Mouse (Mus musculus): ENCODE results near the gene Prcp. TPM values are rescaled to one million over a fixed set of nuclear protein-coding genes. Genes with fewer than 3 reads are reported as not detected.

Gene Prcp
- total RNA-seq (2021) = 10 to 100 TPM; 58.1 to 62.3 TPM

DNA sequence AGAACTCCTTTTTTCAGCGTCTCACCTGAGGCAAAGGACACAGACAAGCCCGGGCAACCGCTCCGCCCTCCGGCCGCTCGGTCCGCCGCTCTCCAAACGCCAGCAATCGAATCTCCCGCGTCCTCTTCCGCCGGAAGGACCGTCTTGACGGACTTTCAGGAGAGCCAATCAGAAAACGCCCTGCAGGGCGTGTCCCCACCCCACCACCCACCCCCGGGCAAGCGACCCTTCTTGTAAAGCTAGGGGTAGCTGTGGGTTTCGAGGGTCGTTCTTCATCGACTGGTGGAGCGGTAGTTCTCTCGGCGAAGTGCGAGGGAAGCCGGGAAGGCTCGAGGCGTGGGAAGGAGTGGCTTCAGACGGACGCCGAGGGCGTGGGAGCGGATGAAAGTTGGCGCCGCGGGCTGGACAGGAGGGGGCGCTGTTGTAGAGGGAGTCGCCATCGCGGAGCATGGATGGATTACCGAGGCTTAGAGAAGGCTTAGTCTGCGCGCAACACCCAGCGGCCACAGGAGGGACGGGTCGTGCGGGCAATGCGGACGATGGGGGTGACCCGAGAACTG lies at the start of gene Prcp, which contains the start of gene Ddias:
Prcp (plus strand) TSS at position 355 of the 560 bp plus-strand sequence.
Ddias (minus strand) TSS at position 132 of the 560 bp plus-strand sequence.
- intact Hi-C loops (cut with DNase I) = loop anchor here (1.0 to 5.0 kb wide), 4 partner anchors 19 to 132 kb away; partner anchors contain the start of gene Rab30
- DNase-seq = peak; percentile 96 to 98

DNA sequence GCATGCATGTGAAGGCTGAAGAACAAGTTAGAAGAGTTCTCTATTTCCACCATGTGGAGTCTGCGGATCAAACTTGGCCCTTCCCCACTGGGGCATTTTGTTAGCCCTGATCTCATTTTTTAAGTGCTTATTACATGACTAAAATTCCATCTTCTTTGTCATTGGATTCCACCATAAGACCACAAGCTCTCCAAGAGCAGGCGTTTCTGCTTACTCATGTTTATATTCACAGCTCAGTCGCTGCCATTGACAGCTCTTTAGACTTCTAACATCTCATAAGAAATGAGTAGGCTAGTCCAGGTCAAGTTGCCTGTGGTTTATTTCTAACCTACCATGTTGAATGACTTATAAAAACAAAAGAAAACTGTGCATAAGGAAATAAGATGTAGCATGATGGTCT lies 48.0 kb upstream of the Prcp start:
- intact Hi-C loops (cut with DNase I) = no loop called here
- no peak for DNase-seq

DNA sequence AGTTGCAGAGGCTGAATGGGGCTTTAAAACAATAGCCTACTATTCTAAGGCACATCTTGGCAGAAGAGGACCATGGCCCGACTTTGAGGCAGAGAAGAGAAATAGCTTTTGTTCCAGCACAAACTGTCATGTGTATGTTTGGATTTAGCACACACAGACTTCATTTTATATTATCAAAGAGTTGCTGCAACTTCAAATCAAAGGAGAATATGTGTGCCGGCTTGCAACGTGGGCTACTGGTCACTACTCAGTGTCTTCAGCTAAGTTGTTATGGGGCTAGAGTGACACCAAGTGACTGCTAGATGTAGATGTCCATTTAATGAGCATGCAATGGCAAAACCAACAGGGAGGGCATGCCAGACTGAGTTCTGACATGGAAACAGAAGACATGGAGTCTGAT lies 46.3 kb upstream of the Prcp start:
- intact Hi-C loops (cut with DNase I) = loop anchor here (2.0 kb wide), 1 partner anchor 191 kb away; the partner anchor contains the start of gene Ankrd42
- DNase-seq = peak; percentile 25 to 43

DNA sequence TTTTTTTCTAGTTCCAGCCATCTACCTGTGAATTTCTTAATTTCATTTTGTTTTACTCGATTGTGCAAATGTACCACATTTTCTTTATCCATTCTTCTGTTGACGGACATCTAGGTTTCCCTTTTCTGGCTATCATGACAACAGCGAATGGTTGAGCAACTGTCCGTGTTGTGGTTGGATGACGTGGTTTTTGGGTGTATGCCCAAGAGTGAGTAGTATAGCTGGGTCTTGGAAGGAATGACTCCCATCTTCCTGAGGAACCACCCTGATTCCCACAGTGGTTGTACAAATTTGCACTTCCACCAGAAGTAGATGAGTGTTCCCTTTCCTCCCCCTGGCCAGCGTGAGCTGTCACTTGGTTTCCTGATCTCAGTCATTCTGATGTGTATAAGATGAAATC lies 41.9 kb upstream of the Prcp start:
- DNase-seq = no peak
- intact Hi-C loops (cut with DNase I) = no loop called here

DNA sequence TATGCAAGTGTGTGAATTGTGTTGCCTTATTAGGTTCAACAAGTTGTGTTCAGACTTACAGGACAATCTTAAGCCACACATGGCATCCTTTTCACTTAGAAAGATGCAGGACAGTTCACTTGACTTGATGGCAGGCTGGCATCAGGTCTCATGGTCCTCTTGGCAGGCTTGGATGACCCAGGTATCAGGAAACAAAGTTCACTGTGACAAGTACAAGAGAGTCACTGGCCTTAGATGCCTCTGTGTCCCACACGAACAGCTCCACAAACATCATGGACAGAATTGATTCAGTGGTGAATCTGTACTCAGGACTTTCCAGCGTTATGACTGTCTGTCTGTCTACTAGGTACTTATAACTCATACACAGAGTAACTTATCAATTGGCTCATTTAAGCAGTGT lies 39.9 kb upstream of the Prcp start:
- intact Hi-C loops (cut with DNase I) = no loop called here

DNA sequence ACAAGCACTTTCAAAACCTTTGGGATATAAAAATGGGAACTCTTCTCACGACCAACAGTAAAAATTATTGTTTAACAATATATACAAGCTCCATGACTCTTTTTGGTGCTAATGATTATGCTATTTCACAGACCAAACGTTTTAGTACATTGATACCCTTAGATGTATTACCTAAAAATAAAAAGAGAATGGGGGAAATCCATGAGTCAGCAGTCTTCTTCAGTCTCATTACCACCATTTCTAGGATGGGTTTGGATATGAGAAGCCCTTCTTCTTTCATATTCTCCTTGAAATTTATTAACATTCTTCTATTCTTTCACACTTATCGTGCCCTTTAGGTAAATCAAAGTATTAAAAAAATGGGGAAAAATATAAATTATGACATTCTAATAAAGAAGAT lies 37.8 kb upstream of the Prcp start:
- intact Hi-C loops (cut with DNase I) = no loop called here
- no peak for DNase-seq

More for the DNA sequence above, 39.9 kb upstream of the Prcp start:
- DNase-seq = no peak

DNA sequence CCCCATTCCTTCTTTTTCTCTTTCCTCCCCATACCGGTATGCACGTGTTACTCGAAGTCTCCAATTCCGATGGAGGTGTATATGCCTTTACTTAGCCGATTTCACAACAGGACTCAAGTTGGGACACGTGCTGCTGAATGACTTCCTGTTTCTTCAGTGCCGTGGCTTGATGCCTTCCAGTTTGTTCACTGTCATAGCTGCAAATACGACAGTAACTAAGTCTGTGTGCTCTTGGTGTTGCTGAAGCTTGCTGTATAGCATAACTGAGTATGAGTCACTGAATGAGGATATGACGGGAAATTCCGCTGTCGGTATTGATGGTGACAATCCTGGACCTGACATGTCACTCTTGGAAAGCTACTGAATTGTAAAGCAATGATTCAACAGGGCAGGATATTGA lies 37.0 kb upstream of the Prcp start:
- no peak for DNase-seq
- intact Hi-C loops (cut with DNase I) = no loop called here

DNA sequence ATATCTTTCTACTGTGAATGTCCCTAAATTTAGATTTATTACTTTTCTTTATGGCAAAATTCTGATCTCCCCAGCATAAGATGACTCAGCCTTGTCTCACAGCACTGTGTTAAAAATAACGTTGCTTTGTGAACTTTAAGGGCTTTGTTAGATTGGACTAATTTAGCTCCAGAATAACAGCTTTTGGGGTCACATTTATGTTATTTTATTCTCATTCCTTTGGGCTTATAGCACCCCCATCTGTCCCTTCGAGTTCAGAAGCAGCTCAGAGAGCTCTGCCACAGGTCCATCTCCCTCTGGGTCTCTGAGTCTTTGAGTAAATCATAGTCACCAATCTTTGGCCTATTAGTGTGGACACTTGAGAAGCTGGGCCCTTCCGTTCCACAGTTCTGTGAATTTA lies 36.4 kb upstream of the Prcp start:
- intact Hi-C loops (cut with DNase I) = no loop called here
- no peak for DNase-seq

DNA sequence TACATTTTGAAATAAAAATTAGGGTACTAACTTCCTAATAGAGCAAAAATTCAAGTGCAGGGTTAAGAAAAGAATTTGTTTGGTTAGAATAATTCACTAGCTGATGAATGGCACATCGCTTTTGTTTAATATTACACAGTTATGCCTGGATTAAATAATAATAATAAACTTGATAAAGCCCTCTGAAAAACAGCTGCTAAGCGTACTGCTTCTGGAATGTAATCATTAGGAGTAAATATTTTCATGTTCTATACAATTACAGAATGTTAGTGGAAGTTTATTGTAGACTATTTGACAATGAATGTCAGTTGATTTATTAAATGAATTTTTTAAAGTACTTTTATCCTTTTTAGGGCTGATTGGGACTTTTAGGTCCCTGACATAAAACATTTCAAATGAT lies 32.0 kb upstream of the Prcp start:
- intact Hi-C loops (cut with DNase I) = no loop called here
- no peak for DNase-seq

DNA sequence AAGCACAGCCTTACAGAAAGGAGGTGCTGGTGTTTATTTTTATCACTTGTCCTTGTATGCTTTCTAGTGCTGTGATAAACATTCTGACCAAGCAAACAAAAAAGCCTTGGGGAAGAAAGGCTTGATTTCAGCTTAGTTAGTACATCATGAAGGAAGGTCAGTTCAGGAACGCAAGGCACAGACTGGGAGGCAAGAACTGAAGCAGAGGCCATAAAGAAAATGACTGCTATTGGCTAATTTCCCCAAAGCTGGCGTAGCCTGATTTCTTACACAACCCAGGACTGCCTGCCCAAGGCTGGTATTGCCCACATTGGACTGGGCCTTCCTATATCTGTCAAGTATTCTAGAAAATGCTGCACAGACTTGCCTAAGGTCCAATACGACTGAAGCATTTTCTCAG lies 26.0 kb upstream of the Prcp start:
- intact Hi-C loops (cut with DNase I) = no loop called here
- no peak for DNase-seq

DNA sequence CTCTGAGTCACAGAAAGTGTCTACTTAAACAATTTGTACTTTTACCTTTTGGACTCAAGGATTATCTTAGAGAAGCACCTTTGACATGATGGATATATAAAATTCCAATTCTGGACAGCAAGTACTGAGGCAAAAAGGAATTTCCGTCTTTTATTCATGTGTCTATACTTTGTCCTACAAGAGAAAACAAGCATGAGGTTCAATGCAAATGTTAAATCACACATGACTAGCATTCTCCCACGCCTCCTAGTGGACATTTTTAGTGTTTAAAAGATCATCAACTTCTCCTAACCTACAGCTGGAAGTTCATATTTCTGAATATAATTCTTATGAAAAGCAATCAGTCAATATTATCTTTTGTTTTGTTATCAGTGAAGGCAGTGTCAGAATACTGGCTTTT lies 7.7 kb upstream of the Prcp start:
- intact Hi-C loops (cut with DNase I) = loop anchor here (2.0 kb wide), 2 partner anchors 242 to 764 kb away; no protein-coding TSS in a partner anchor
- DNase-seq = peak in 1 of 2 experiments; percentile 50

DNA sequence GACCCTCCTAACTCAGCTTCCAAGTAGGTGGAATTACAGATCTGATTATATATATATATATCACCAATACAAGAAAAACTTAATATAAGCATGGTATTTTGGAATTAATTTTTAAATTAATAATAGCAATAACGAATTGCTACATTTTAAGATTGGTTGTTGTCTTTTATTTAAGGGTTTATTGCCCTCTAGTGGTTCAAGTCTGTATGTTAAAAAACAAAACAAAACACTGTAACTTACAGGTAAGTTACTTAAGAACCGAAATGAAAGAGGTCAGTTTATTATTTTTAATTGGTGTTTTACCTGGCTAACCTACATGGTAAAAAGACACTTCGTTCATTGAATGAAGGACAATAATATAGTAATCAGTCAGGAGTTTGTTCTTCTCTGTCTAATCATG lies 4.1 kb upstream of the Prcp start:
- intact Hi-C loops (cut with DNase I) = loop anchor here (5.0 kb wide), 1 partner anchor 128 kb away; the partner anchor contains the start of gene Rab30
- no peak for DNase-seq

DNA sequence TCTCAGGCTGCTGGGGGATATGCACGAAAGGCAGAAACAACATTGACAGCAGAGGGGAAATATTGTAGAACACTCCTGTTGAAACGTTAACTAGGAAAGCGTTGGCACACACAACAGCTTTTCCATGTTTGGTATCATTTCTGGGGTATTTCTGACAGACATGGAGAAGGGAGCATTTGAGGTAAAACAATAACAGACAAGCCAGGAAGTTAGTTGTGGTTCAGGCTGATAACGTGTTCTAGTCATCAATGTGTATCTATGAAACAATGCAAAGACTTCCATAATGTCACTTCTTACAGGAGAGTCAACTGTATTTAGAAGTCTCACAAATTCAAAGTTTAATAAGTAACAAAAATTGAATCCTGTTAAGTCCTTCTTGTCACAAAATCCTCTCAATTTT lies 2.7 kb upstream of the Prcp start:
- DNase-seq = no peak

DNA sequence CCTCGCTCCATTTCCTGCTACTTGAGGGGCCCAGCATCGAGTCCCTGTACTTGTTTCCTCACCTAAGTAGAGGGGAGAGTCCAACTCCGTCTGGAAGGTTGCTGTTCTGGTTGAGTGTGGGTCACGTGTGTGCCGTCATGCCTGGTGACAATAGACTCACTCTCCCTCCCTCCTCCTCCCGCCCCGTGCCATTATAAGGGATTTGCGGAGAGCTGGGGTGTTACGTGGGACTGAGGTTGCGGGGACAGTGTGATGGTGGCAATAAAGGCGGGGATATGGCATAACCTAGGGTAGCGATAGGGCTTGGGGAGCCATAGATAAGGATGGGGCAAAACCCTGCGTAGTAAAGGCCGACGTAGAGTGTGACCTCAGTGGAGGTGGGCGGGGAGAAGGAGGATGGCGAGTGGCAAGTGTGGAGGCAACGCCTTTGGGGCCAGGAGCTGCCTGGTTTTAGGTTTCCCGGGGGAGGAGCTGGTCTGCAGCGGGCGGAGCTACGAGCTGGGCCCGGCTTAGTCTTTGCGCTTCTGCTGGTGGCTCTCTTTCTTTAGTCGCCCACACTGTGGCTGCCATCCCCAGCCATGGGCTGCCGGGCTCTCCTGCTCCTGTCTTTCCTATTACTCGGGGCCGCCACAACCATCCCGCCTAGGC lies 615 bp downstream of the Prcp start:
- DNase-seq = peak; percentile 90 to 91
- intact Hi-C loops (cut with DNase I) = loop anchor here (1.0 to 5.0 kb wide), 5 partner anchors 18 to 220 kb away; partner anchors contain the start of gene Rab30

More for the DNA sequence above, 2.7 kb upstream of the Prcp start:
- intact Hi-C loops (cut with DNase I) = loop anchor here (5.0 kb wide), 1 partner anchor 129 kb away; the partner anchor contains the start of gene Rab30

DNA sequence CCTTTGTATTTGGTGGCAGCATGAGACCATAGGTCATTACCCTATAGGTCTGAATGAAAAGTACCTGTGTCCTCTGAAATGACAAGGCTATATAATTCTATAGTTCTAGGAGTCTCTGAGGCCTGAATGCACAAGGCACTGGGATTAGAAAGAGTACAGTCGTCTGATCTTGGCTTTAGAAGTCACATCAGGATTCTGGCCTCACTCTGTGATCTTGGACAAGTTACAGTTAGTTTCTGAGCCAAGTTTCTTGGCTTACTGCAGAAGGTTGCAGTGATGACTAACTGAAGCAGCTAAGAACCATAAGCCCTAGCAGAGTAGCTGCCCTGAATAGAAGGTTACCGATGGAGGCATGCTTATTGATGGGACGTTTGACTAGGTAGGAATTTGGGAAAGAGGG lies 1.8 kb downstream of the Prcp start:
- intact Hi-C loops (cut with DNase I) = loop anchor here (2.0 kb wide), 1 partner anchor 83 kb away; no protein-coding TSS in a partner anchor
- peak; percentile 52 to 57 for DNase-seq

DNA sequence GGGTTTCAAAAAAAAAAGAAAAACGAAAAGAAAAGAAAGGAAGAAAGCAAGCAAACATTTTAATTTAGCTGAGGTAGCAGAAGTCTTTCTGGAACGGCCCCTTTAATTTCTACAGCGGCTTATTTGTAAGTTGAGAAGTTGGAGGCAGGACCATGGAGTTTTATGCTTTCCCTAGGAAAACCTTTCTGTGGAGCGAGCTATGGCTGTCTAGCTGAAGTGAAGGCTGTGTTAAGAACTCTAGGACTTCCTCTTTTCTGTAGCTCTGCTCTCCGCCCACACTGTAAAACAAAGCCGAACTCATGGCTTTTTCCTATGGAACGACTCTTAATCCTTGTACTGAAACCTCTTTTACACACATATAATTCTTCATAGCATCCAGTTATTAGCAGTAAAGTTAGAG lies 2.3 kb downstream of the Prcp start:
- intact Hi-C loops (cut with DNase I) = loop anchor here (2.0 kb wide), 1 partner anchor 82 kb away; no protein-coding TSS in a partner anchor
- DNase-seq = peak in 1 of 2 experiments; percentile 15

DNA sequence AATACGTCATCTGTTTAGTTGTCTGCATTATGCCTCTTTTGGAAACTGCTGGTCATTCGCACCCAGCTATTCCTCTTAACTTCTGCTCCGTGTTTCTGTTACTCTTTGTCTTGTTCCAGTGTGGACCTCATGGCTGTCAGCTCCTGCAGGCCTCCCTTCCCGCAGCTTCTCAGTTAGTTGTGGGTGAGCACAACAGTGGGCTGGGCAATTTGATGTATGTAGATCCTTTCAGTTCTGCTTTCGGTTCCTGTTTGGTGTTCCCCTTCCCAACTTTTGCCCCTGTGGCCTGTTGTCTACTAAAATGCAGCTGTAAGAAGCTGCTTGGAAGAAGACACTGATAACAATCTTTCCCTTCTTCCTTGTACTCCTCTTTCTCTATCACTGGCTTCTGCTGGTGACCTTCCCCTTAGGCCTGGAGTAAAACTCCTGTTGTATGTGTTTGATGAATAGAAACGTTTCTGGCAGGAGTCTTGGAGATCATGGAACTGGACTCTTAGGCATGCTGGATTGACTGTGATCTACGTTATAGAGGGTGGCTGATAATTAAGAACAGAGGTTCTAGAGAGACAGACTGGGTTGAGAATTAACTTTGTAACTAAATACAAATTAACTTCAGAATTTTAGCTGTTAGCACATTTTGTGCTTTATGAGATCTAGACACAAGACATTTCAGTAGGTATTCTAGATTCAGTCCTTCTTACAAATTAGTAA lies 4.5 kb downstream of the Prcp start:
- intact Hi-C loops (cut with DNase I) = no loop called here
- no peak for DNase-seq

DNA sequence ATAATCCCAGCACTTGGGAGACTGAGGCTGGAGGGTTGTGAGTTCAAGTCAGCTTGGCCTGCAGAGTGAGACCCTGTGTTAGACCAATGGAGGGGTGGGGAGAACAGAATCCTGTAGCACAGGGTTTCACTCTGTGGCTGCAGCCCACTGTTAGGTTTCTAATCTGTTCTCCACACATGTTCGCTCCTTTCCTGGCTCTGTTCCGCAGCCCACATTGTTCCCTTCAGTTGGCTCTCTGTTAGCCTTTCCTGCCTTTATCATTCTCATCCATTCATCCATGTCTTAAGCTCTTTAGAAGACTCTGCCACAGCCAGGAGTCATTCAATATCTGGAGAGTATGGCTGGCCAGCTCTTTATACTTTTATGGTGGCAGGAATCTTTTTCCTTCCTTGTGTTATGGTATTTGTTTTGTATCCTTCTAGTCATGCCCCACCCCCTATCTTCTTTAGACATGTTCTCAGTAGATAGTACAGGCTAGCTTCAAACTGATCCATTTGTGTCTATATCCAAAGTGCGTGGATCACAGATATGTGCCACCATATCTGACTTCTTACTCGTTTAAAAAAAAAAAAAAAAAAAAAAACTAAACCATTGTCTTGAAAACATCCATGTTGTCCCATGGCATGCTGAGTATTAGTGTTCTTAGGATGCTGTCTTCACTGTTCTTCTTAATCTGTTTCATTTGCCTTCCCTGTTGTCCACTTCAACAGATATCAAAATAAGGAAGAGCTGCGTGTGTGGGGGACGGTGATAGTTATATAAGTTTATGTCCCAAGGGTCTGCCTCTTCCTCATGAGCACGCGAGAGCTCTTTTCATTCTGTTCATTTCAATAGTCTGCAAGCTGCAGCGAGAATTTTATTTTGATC lies 9.8 kb downstream of the Prcp start:
- peak in 1 of 2 experiments; percentile 29 for DNase-seq
- intact Hi-C loops (cut with DNase I) = no loop called here

DNA sequence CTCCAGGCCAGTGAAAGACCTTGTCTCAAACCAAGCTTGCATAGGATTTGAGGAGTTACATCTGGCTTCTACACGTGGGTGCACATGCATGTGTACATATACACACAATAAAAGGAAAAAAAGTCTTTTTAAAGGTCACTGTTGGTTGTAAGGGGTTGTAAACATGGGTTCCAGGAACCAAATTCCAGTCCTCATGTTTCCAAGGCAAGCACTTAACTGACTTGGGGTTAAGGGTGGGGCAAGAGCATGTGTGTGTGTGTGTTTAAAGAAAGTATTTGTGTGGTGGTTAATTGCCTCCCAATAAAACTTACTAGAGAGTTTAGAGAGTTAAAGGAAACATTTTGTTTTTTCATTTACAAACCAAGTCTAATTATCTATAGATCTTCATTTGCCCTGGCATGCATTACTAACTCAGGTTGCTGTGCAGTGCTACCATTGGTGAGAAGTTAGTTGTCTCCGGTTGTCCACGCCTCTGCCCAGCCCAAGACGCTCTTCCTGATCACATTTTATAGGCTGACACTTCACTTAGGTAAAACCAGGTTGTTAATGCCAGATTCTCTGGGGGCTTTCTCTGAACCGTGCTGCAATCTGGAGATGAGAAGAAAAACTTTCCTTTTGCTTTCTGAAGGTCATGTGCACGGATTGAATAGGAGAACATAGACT lies 10.9 kb downstream of the Prcp start:
- intact Hi-C loops (cut with DNase I) = no loop called here
- DNase-seq = no peak

DNA sequence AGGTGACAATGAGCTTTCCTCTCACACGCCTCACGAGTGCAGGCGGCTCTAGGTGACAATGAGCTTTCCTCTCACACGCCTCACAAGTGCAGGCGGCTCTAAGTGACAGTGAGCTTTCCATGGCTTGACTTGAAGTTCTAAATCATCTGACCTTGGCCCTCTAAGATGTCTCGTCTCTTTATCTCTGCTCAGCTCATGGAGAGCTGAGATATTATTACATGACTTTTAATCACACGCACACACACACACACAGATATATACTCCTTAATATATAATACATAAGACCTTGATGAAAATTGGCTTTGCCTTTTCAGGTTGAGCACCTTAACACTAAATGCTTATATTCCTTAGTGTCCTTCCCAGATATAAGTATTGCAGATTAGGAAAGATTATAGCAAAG lies 12.5 kb downstream of the Prcp start:
- intact Hi-C loops (cut with DNase I) = no loop called here
- no peak for DNase-seq

Data from heart, postnatal 10 days (tissue).